Mouse (Mus musculus): ENCODE results near the gene Ecel1.

The Ecel1 gene

GRCm38 (mm10) chr1:87164796-87165184, 8.5 kb upstream of the Ecel1 start:
- no peak for DNase-seq

DNA sequence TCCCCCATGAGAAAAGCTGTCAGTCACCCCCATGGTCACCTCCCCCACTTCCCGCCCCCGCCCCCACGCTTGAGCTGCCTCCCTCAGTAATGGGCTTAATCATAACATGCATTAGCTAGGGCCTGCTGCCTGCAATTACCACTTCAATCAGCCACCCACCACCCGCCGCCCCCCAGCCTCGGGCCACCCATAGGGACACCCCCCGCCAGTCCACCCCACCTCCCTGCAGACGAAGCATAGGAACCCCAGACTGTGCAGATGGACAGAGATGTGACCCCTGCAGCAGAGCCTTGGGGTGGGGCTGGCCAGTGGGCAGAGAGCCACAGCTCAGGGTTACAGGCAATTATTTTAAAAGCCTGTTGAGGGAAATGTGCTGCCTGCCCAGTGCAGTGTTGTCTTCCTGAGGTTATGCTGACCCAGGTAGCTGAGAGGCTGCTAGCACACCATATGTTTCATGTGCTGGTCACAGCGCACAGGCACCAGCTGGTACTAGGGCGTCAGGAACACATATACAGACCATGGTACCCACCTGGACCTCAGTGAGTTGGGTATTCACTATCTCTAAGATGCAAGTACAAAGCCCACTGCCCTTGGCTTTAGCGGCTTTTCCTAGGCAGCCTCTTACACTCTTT, 8.0 kb upstream of the Ecel1 start:
- no peak for DNase-seq

DNA sequence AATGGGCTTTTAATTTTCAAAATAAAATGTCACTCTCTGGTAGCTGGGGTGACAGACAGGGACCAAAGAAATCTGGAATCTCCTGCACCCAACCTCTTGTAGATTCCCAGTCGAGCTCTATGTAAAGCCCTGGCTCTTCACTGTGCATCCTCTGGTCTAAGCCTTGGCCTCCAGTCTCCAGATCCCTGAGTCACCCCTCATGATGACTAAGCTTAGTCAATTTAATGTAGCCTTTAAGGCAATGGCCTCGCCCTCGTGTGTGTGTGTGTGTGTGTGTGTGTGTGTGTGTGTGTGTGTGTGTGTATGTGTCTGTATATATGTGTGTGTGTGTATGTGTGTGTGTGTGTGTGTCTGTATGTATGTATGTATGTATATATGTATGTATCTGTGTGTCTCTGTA, 3.1 kb upstream of the Ecel1 start:
- no peak for DNase-seq

GRCm38 (mm10) chr1:87155531-87156198, 656 bp downstream of the Ecel1 start:
- no peak for DNase-seq

DNA sequence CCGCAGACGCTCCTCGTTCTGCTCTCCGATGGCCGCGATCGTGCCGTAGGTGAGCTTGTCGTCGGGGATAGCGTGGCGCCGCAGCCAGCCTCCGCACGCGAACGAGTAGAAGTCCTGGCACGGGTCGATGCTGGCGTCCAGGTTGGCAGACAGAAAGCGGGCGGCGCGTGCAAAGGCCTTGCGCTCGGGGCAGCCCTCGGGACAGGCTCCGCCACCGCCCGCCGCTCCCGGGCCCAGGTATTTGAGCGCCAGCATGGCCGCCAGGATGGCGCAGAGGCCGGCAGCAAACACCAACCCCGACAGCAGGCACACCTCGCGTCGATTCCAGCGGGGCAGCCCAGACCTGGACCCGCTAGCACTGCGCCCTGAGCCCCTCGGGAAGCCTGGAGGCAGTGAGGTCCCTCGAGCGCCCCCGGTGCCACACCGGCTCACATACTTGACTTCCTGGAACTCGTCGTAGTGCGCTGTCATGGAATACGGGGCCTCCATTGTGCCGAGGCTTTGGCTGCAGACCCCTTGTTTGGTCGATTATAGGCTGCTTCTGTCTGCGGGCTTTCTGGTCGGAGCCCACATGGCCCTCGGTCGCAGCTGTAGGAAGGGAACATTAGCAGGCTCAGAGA, 1.7 kb downstream of the Ecel1 start:
- no peak for DNase-seq

DNA sequence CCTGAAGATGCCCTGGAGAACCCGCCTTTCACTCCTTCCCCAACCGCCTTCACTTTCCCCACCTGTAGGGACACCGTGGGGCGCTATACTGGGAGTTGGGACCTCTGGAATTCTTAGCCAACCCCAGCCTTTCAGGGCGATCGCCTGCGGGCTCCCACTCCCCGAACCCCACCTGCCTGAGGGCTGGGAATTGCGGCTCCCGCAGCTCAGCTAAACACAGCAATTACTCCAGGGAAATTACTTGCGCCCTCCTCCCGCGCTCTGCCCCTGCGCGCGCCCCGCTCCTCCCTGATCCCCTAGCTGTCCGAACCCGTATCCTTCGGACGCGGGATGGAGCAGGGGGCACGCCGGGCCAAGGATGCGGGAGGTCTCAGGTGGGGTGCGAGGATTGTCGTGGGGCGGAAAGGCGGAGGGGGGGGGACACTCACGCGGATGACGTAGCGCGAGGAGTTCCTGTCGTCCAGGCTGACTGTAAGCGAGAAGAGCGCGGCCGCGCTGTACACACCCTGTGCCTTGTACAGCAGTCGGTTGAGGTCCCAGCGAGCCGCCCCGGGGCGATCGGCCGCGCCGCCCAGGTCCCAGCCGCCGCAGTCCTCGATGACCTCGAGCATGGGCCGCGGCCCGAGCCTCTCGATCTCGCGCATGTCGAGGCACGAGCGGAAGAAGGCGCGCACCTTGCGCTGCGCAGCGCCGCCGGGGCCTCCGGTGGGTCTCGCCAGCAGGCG, 2.4 kb downstream of the Ecel1 start:
- DNase-seq = no peak

GRCm38 (mm10) chr1:87151286-87151685, 5.0 kb downstream of the Ecel1 start:
- DNase-seq = no peak

DNA sequence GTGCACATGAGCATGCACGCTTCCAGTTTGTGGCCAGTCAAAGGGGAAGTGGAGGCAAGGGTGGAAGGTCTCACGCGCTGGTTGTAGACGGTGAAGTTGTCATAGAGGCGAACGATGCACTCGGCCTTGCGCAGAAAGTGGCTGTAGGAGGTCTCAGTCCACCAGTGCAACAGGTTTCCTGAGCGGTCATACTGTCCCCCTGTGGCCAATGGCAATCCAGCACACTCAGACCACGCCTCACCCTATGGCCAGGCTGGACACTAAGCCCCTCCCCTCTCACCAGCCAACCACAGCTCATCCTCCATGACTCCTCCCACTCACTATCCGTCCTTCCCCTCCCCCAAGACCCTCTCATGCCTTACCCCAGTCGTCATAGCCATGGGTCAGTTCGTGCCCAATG, 6.9 kb downstream of the Ecel1 start:
- no peak for DNase-seq

DNA sequence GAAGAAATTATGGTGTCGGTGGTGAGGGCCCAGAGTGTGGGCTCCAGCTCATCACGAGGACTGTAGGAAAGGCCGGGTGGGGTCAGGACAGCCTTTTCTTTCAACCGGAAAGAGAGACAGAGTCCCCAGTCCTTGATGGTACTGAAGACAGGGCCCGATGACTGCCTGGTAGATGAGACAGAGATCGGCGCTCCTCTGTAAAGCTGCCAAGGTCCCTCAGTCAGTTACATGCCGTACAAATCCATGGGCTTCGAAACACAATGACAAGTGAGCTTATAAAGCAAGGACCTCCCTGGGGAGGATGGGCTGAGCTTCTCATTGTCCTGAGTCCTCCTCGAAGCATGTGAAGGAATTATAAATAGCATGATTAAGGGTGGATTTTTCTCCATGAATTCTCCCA, 13.2 kb downstream of the Ecel1 start:
- no peak for DNase-seq

- peak; percentile 3 for DNase-seq
Observed at GRCm38 (mm10) chr1:87142456-87142855, 13.9 kb downstream of the Ecel1 start.

DNA sequence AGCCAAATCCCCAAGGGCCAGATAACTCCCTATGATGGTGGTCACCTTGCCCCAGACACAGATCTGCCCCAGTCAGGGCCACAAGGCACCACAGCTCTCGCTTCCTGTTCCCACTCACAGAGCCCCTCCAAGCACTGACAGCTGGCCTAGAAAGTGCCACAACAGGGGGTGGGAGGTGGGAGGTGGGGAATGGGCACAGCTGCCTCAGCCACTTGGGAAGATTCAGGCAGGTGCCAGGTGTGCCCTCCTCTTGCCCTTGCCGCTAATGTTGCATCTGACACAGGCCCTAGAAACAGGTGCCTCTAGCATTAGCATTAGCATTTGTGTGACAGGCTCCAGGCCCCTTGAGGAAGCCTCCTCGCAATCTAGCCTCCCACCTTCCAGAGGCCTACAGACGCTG, 14.8 kb downstream of the Ecel1 start:
- no peak for DNase-seq

- no peak for DNase-seq
Observed at GRCm38 (mm10) chr1:87131803-87132202, 24.5 kb downstream of the Ecel1 start.

DNA sequence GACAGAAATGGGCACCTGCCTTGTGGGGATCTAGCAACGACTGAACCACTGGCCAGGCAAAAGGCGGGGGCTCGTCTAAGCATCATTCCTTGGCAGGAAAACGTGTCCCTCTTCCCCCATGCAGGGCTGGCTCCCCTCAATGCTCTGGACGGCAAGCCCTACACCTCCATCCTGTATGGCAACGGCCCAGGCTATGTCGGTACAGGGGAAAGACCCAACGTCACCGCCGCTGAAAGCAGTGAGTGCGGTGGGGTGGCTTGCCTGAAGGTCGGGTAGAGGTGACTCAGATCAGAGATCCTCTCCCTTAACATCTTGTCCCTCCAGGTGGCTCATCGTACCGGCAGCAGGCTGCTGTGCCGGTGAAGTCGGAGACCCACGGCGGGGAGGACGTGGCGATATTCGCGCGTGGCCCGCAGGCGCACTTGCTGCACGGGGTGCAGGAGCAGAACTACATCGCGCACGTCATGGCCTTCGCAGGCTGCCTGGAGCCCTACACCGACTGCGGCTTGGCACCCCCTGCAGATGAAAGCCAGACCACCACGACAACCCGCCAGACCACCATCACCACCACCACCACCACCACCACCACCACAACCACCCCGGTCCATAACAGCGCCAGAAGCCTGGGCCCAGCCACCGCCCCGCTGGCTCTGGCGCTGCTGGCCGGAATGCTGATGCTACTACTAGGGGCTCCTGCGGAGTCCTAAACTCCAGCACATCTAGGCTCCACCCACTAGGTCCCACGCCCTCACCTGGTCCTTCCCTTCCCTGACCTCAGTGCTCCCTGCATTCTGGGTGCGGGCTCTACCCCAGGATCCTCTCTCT, 28.9 kb downstream of the Ecel1 start:
- DNase-seq = peak; percentile 4

DNA sequence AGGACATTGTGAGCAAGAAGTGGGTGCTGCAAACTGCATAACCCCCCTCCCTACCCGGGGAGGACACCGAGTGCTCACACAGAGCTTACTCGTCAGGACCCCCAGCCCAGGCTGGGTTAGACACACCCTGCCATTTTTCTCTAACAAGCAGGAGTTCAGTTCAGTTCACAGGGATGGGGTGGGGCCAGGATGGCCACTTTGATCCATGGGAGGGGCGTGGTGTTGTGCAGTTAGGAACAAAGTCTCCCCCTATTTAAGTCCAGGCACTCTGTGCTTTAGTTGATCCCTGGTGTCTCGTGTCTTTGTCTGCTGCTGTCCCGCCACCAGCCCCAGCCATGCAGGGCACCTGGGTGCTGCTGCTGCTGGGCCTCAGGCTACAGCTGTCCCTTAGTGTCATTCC, 31.6 kb downstream of the Ecel1 start, which contains the start of gene Akp3:
Akp3 (plus strand) TSS at position 301 of the 400 bp plus-strand sequence.
- DNase-seq = no peak

DNA sequence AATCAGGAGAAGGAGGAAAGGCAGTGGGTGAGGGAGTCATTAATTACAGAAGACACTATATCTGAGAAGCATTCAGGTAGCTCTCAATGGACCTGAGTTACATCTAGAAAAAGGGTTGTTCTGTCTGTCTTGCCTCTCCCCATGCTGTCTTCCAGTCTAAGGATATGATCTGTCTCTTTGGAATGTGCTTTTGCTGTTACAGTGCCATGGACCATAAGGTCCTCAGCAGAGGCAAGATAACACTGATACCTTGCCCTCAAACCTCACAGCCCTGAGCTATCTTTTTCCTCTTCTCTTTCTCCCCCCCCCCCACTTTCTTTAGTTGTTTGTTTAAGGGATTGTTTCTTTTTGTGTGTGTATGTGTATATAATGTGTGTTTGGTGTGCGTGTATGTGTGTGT, 41.5 kb downstream of the Ecel1 start:
- DNase-seq = no peak

GRCm38 (mm10) chr1:87111719-87112354, 44.5 kb downstream of the Ecel1 start:
- DNase-seq = peak; percentile 32

DNA sequence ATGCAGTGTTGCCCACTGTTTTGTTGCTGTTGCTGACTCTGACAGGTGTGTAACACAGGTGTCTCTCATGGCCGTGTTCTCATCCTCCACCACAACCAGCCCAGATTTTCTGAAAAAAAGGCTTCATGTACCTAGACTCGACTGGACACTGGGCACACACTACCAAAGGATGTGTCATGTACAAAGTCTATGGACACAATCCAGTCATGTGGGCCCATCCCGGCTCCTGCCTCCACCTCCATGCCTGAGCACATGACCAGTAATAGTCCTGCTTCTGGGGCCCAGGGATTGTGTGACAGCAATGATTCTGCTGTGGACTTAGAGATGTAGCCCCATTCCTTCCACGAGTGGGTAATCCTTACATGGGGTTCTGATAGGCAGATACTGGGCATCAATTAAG, 47.8 kb downstream of the Ecel1 start:
- no peak for DNase-seq

- DNase-seq = no peak
Observed at GRCm38 (mm10) chr1:87106536-87106935, 49.8 kb downstream of the Ecel1 start.

DNA sequence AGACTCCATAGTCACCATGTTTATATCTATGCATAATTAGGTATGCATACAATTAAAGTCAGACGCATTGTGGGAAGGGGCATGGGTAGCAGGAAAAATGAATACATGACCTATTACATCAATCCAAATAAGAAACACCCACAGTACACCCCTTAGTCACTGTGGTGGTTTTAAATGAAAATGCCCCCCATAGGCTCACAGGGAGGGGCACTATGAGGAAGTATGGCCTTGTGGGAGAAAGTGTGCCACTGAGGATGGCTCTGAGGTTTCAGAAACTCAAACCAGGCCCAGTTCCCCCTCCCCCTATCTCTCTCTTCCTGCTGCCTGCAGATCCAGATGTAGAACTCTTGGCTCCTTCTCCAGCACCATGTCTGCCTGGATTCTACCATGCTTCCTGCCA, 52.4 kb downstream of the Ecel1 start:
- DNase-seq = no peak

DNA sequence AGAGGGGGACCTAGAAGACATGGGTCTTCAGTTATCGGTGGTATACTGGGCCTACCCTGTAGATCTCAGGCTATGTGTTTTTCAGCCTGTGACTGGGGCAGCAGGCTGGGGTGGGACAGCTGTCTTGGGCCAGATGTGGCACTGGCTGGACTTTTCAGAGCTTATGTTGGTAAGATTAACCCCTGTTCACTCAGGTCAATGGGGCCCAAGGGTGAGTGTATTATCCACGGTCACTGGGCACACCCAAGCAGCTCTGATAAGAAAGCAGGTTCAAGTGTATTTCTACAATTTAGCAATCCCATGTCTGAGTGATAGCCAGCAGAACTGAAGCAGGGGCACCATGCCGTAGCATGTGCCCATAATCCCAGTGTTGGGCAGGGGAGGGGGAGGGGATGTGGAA, 54.2 kb downstream of the Ecel1 start:
- DNase-seq = no peak

DNA sequence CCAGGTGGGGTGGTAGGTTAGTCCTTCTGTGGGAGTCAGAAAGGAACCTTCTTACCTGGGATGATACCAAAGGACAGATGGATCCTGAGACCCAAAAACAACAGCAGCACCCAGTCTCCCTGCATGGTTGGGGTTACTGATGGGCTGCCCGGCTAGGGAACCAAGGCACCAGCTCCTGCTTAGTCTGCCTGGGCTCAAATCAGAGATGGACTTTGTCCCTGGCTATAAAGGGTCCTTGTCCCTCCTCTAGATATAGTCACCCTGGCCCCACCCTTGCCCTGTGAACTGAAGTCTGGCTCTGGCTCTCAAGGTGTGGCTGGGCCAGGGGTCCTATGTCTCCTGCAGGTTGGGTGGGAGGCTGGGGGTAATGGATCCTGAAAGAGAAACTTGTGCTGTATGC, 54.9 kb downstream of the Ecel1 start, which contains the start of gene Alpi:
Alpi (minus strand) TSS at position 196 of the 400 bp plus-strand sequence.
- no peak for DNase-seq

- peak; percentile 70 for DNase-seq
Observed at GRCm38 (mm10) chr1:87098358-87098975, 57.9 kb downstream of the Ecel1 start.
